ENCODE assay signal across 15 mouse cellular contexts in genomic region chr8:126026584-126026983, GRCm38 (mm10). TPM values are rescaled to one million over a fixed set of nuclear protein-coding genes. Genes with fewer than 3 reads are reported as not detected.
DNase-seq lines count a peak whose midpoint lies in the region; ATAC-seq and TF ChIP-seq lines count a peak whose summit lies in the region.
"Had no signal": no experiment of that assay in that cellular context is flagged by ENCODE, and none has a peak within 500 bp of the region (broad histone marks: within the 10 kb centered on the region; RNA-seq: fewer than 3 reads in every experiment).

No protein-coding gene starts in this region.

- no peak overlapping the region for H3K27ac ChIP-seq in intestine, postnatal 0 days (ENCODE audit: low read depth, low read length)
- no peak overlapping the region for H3K27ac ChIP-seq in intestine, embryonic 16.5 days (ENCODE audit: low read length)
- H3K27ac ChIP-seq in embryonic facial prominence, embryonic 15.5 days (replicated peaks), result no peak overlapping the region
- no peak overlapping the region for H3K27ac ChIP-seq in stomach, embryonic 14.5 days (ENCODE audit: low read length)
- H3K27ac ChIP-seq in midbrain, embryonic 14.5 days (replicated peaks; ENCODE audit: low read depth, low read length), result no peak overlapping the region
- H3K27ac ChIP-seq: forebrain, embryonic 12.5 days; intestine, embryonic 15.5 days; midbrain, embryonic 13.5 days had no signal

- TF ChIP-seq CTCF in intestine, postnatal 0 days (IDR thresholded peaks at IDR 0.05; ENCODE audit: low read depth), result no peak

- ATAC-seq in intestine, postnatal 0 days, result peak; percentile 59
- no peak; the same call in 1 of the 2 replicates for ATAC-seq in intestine, embryonic 16.5 days
- 0 out of 2 replicates have a peak, but pooled peaks have one; percentile 34 for ATAC-seq in embryonic facial prominence, embryonic 15.5 days (ENCODE audit: insufficient number of reproducible peaks, low FRiP score, low TSS enrichment, low read depth)
- ATAC-seq in stomach, embryonic 14.5 days (ENCODE audit: insufficient number of reproducible peaks, insufficient read depth, low FRiP score, low read depth), result 0 out of 2 replicates have a peak, but pooled peaks have one; percentile 33
- ATAC-seq in monocyte, adult 5-6 weeks (replicated peaks; ENCODE audit: insufficient number of reproducible peaks, low FRiP score, low TSS enrichment, poor library complexity, severe bottlenecking), result no peak
- ATAC-seq in midbrain, embryonic 14.5 days (ENCODE audit: low FRiP score, low TSS enrichment), result no peak
- ATAC-seq: intestine, embryonic 15.5 days; midbrain, embryonic 13.5 days had no signal

- peak; percentile 41 to 73 for DNase-seq in kidney, postnatal 36 days
- DNase-seq in spleen, postnatal 36 days (ENCODE audit: low spot score in 2 of 2), result no peak
- no peak for DNase-seq in midbrain, embryonic 14.5 days
- DNase-seq: gastrocnemius, postnatal 36 days; heart, postnatal 10 days; thymus, postnatal 14 days had no signal

- WGBS in intestine, postnatal 0 days, result 50% methylated on average over 9 of the region's 9 CpGs
- WGBS in intestine, embryonic 16.5 days, result 67% methylated on average over 9 of the region's 9 CpGs
- 57% methylated on average over 9 of the region's 9 CpGs for WGBS in embryonic facial prominence, embryonic 15.5 days
- 68% methylated on average over 9 of the region's 9 CpGs for WGBS in stomach, embryonic 14.5 days
- WGBS in midbrain, embryonic 14.5 days, result 76% methylated on average over 9 of the region's 9 CpGs

- H3K4me3 ChIP-seq in intestine, postnatal 0 days (ENCODE audit: low read depth, low read length), result no peak overlapping the region
- no peak overlapping the region for H3K4me3 ChIP-seq in intestine, embryonic 16.5 days (ENCODE audit: low read length)
- H3K4me3 ChIP-seq in embryonic facial prominence, embryonic 15.5 days (replicated peaks), result no peak overlapping the region
- H3K4me3 ChIP-seq in stomach, embryonic 14.5 days (ENCODE audit: low read depth, low read length), result no peak overlapping the region
- no peak overlapping the region for H3K4me3 ChIP-seq in midbrain, embryonic 14.5 days (replicated peaks; ENCODE audit: low read depth, low read length)
- H3K4me3 ChIP-seq: forebrain, embryonic 12.5 days; intestine, embryonic 15.5 days; limb, embryonic 12.5 days; midbrain, embryonic 13.5 days had no signal

- H3K9me3 ChIP-seq in intestine, postnatal 0 days (ENCODE audit: control insufficient read depth), result no peaks in the 10 kb centered on the region
- no peaks in the 10 kb centered on the region for H3K9me3 ChIP-seq in intestine, embryonic 16.5 days (ENCODE audit: control insufficient read depth, low read length)
- H3K9me3 ChIP-seq in embryonic facial prominence, embryonic 15.5 days (replicated peaks), result no peaks in the 10 kb centered on the region
- H3K9me3 ChIP-seq in stomach, embryonic 14.5 days (ENCODE audit: control insufficient read depth, low read depth, low read length), result no peaks in the 10 kb centered on the region
- no peaks in the 10 kb centered on the region for H3K9me3 ChIP-seq in midbrain, embryonic 14.5 days (ENCODE audit: control insufficient read depth, low read length)
- H3K9me3 ChIP-seq: forebrain, embryonic 12.5 days; intestine, embryonic 15.5 days; limb, embryonic 12.5 days; midbrain, embryonic 13.5 days had no signal

- no peaks in the 10 kb centered on the region for H3K4me1 ChIP-seq in intestine, postnatal 0 days (replicated peaks; ENCODE audit: control insufficient read depth, insufficient read depth, low read length)
- H3K4me1 ChIP-seq in intestine, embryonic 16.5 days (ENCODE audit: control insufficient read depth, insufficient read depth, low read length), result peaks cover 4% of the 10 kb centered on the region; the same call in 1 of the 2 replicates
- H3K4me1 ChIP-seq in embryonic facial prominence, embryonic 15.5 days, result 0 out of 2 replicates have a peak, but pooled peaks cover 3% of the 10 kb centered on the region
- H3K4me1 ChIP-seq in stomach, embryonic 14.5 days (ENCODE audit: control insufficient read depth, insufficient read depth, low read length), result no peaks in the 10 kb centered on the region
- no peaks in the 10 kb centered on the region for H3K4me1 ChIP-seq in midbrain, embryonic 14.5 days (ENCODE audit: control insufficient read depth, insufficient read depth, low read length)
- H3K4me1 ChIP-seq: forebrain, embryonic 12.5 days; midbrain, embryonic 13.5 days had no signal

- H3K9ac ChIP-seq in intestine, postnatal 0 days (ENCODE audit: low read depth, low read length), result no peak overlapping the region
- no peak overlapping the region for H3K9ac ChIP-seq in intestine, embryonic 16.5 days (ENCODE audit: low read depth, low read length)
- no peak overlapping the region for H3K9ac ChIP-seq in embryonic facial prominence, embryonic 15.5 days
- no peak overlapping the region for H3K9ac ChIP-seq in stomach, embryonic 14.5 days (replicated peaks; ENCODE audit: low read depth, low read length)
- no peak overlapping the region for H3K9ac ChIP-seq in midbrain, embryonic 14.5 days (replicated peaks; ENCODE audit: low read length)
- H3K9ac ChIP-seq: forebrain, embryonic 12.5 days; intestine, embryonic 15.5 days; limb, embryonic 12.5 days; midbrain, embryonic 13.5 days had no signal

- H3K27me3 ChIP-seq in intestine, postnatal 0 days (replicated peaks; ENCODE audit: control insufficient read depth, insufficient read depth, low read length), result no peaks in the 10 kb centered on the region
- no peaks in the 10 kb centered on the region for H3K27me3 ChIP-seq in intestine, embryonic 16.5 days (replicated peaks; ENCODE audit: control insufficient read depth, insufficient read depth, low read length)
- no peaks in the 10 kb centered on the region for H3K27me3 ChIP-seq in embryonic facial prominence, embryonic 15.5 days
- no peaks in the 10 kb centered on the region for H3K27me3 ChIP-seq in stomach, embryonic 14.5 days (ENCODE audit: control insufficient read depth, insufficient read depth, low read length)
- H3K27me3 ChIP-seq in midbrain, embryonic 14.5 days (ENCODE audit: control insufficient read depth, insufficient read depth, low read length), result no peaks in the 10 kb centered on the region
- H3K27me3 ChIP-seq: forebrain, embryonic 12.5 days; intestine, embryonic 15.5 days; limb, embryonic 12.5 days; midbrain, embryonic 13.5 days had no signal

- H3K36me3 ChIP-seq in intestine, postnatal 0 days (ENCODE audit: control insufficient read depth, insufficient read depth), result 0 out of 2 replicates have a peak, but pooled peaks cover 2% of the 10 kb centered on the region
- H3K36me3 ChIP-seq in intestine, embryonic 16.5 days (ENCODE audit: control insufficient read depth, insufficient read depth, low read length), result no peaks in the 10 kb centered on the region
- no peaks in the 10 kb centered on the region for H3K36me3 ChIP-seq in embryonic facial prominence, embryonic 15.5 days
- H3K36me3 ChIP-seq in stomach, embryonic 14.5 days (ENCODE audit: control insufficient read depth, insufficient read depth, low read length), result no peaks in the 10 kb centered on the region
- H3K36me3 ChIP-seq in midbrain, embryonic 14.5 days (ENCODE audit: control insufficient read depth, insufficient read depth, low read length), result no peaks in the 10 kb centered on the region
- H3K36me3 ChIP-seq: forebrain, embryonic 12.5 days; intestine, embryonic 15.5 days; limb, embryonic 12.5 days; midbrain, embryonic 13.5 days had no signal

- no peak overlapping the region for H3K4me2 ChIP-seq in intestine, postnatal 0 days (replicated peaks; ENCODE audit: low read depth)
- no peak overlapping the region for H3K4me2 ChIP-seq in intestine, embryonic 16.5 days (ENCODE audit: low read depth, low read length)
- H3K4me2 ChIP-seq in embryonic facial prominence, embryonic 15.5 days (replicated peaks), result no peak overlapping the region
- no peak overlapping the region for H3K4me2 ChIP-seq in stomach, embryonic 14.5 days (replicated peaks; ENCODE audit: low read depth, low read length)
- no peak overlapping the region for H3K4me2 ChIP-seq in midbrain, embryonic 14.5 days (ENCODE audit: low read length)
- H3K4me2 ChIP-seq: forebrain, embryonic 12.5 days; intestine, embryonic 15.5 days; limb, embryonic 12.5 days; midbrain, embryonic 13.5 days had no signal

RNA-seq across cellular contexts. Expression of gene Kcnk1, which starts 31.6 kb away (rescaled TPM):
- polyA plus RNA-seq in intestine, postnatal 0 days (2015; fragmentation: Nextera tagmentation; extraction: Ambion mirVana), result 28.7 and 36.7 TPM in 2 replicates
- 41.5 and 47.2 TPM in 2 replicates for polyA plus RNA-seq in intestine, embryonic 16.5 days (2015; fragmentation: Nextera tagmentation; extraction: Ambion mirVana)
- polyA plus RNA-seq in embryonic facial prominence, embryonic 15.5 days (2015; fragmentation: Nextera tagmentation; extraction: Ambion mirVana), result 20.5 and 25.4 TPM in 2 replicates
- polyA plus RNA-seq in stomach, embryonic 14.5 days (2014; fragmentation: Nextera tagmentation; extraction: Ambion mirVana), result 56.5 and 62.2 TPM in 2 replicates
- not detected in 3 replicates for total RNA-seq in monocyte, adult 5-6 weeks (2017)
- 14.3 and 18.5 TPM in 2 replicates for polyA plus RNA-seq in midbrain, embryonic 14.5 days (2014; fragmentation: Nextera tagmentation; extraction: Ambion mirVana)

Comparison
In these comparisons a context has a peak if more than half of its experiments do, and no peak if none do; other contexts are left out.
1. ATAC-seq: peak in intestine, postnatal 0 days (single experiment), embryonic facial prominence, embryonic 15.5 days (single experiment) and stomach, embryonic 14.5 days (single experiment); none in intestine, embryonic 16.5 days (single experiment), monocyte, adult 5-6 weeks (single experiment) and midbrain, embryonic 14.5 days (single experiment).
2. DNase-seq: peak in kidney, postnatal 36 days (2 of 2); none in spleen, postnatal 36 days (0 of 2) and midbrain, embryonic 14.5 days (single experiment).